ENCODE assay signal across 13 mouse cellular contexts in genomic region chr11:35317775-35318432, GRCm38 (mm10).
DNase-seq lines count a peak whose midpoint lies in the region; ATAC-seq and TF ChIP-seq lines count a peak whose summit lies in the region.
"Had no signal": no experiment of that assay in that cellular context is flagged by ENCODE, and none has a peak within 500 bp of the region (broad histone marks: within the 10 kb centered on the region; RNA-seq: fewer than 3 reads in every experiment).

No protein-coding gene starts in this region.

- no peak for TF ChIP-seq CTCF in lung, adult 2 months (IDR thresholded peaks at IDR 0.05; ENCODE audit: insufficient read depth, low read length)

- ATAC-seq in midbrain, embryonic 15.5 days (replicated peaks) = peak; percentile 90
- ATAC-seq in megakaryocyte progenitor cell, adult 5-6 weeks (replicated peaks; ENCODE audit: poor library complexity) = no peak

- H3K36me3 ChIP-seq in hindbrain, embryonic 10.5 days = no peaks in the 10 kb centered on the region
- H3K36me3 ChIP-seq in midbrain, embryonic 15.5 days (replicated peaks) = no peaks in the 10 kb centered on the region
- H3K36me3 ChIP-seq: limb, embryonic 15.5 days had no signal

- no peak overlapping the region for H3K4me2 ChIP-seq in midbrain, embryonic 15.5 days
- H3K4me2 ChIP-seq: limb, embryonic 15.5 days had no signal

- peaks cover 25% of the 10 kb centered on the region for H3K4me1 ChIP-seq in hindbrain, embryonic 10.5 days (replicated peaks)
- H3K4me1 ChIP-seq in midbrain, embryonic 15.5 days = peaks cover 14% of the 10 kb centered on the region; the same call in 1 of the 2 replicates
- H3K4me1 ChIP-seq in lung, adult 2 months (ENCODE audit: control insufficient read depth, insufficient read depth, low read length) = no peaks in the 10 kb centered on the region
- H3K4me1 ChIP-seq: limb, embryonic 15.5 days had no signal

- no peak overlapping the region for H3K27ac ChIP-seq in hindbrain, embryonic 10.5 days
- no peak overlapping the region for H3K27ac ChIP-seq in midbrain, embryonic 15.5 days
- H3K27ac ChIP-seq: limb, embryonic 15.5 days had no signal

- DNase-seq in gastrocnemius, adult 18-20 months (ENCODE audit: low spot score) = peak; percentile 47
- DNase-seq in gastrocnemius, postnatal 4 days (ENCODE audit: low spot score in 2 of 2) = no peak
- DNase-seq in embryo, embryonic 10 days (ENCODE audit: low spot score) = peak; percentile 73
- DNase-seq in hindbrain, embryonic 10.5 days (ENCODE audit: low spot score) = peak; percentile 37
- DNase-seq in lung, adult 2 months = no peak
- DNase-seq in cerebellum, postnatal 4 days (ENCODE audit: low spot score in 2 of 2) = no peak
- DNase-seq: cerebellum, adult 11-12 months; heart, adult 11 months; lung, postnatal 14 days; thymus, postnatal 36 days had no signal

- TF ChIP-seq POLR2A in lung, adult 2 months (IDR thresholded peaks at IDR 0.05; ENCODE audit: borderline replicate concordance, extremely low read depth, low read depth, low read length) = no peak

- H3K9me3 ChIP-seq in hindbrain, embryonic 10.5 days = no peaks in the 10 kb centered on the region
- no peaks in the 10 kb centered on the region for H3K9me3 ChIP-seq in midbrain, embryonic 15.5 days
- H3K9me3 ChIP-seq: limb, embryonic 15.5 days had no signal

- no peak overlapping the region for H3K9ac ChIP-seq in midbrain, embryonic 15.5 days
- H3K9ac ChIP-seq: limb, embryonic 15.5 days had no signal

- no peak overlapping the region for H3K4me3 ChIP-seq in hindbrain, embryonic 10.5 days
- no peak overlapping the region for H3K4me3 ChIP-seq in midbrain, embryonic 15.5 days
- no peak overlapping the region for H3K4me3 ChIP-seq in lung, adult 2 months (replicated peaks; ENCODE audit: extremely low read depth, low read depth, low read length)
- H3K4me3 ChIP-seq: limb, embryonic 15.5 days had no signal

- 64% methylated on average over 7 of the region's 7 CpGs for WGBS in hindbrain, embryonic 10.5 days
- 26% methylated on average over 7 of the region's 7 CpGs for WGBS in midbrain, embryonic 15.5 days
- WGBS in lung, adult 2 months = 85% methylated on average over 7 of the region's 7 CpGs

- peaks cover 61% of the 10 kb centered on the region for H3K27me3 ChIP-seq in hindbrain, embryonic 10.5 days (ENCODE audit: insufficient read depth, poor library complexity, severe bottlenecking)
- H3K27me3 ChIP-seq in midbrain, embryonic 15.5 days (replicated peaks) = peaks cover 14% of the 10 kb centered on the region
- H3K27me3 ChIP-seq: limb, embryonic 15.5 days had no signal

Comparison
In these comparisons a context has a peak if more than half of its experiments do, and no peak if none do; other contexts are left out.
1. DNase-seq: peak in gastrocnemius, adult 18-20 months (single experiment), embryo, embryonic 10 days (single experiment) and hindbrain, embryonic 10.5 days (single experiment); none in gastrocnemius, postnatal 4 days (0 of 2), lung, adult 2 months (single experiment) and cerebellum, postnatal 4 days (0 of 2).